Mouse (Mus musculus): ENCODE data around the gene Olfr1359. TPM values are rescaled to one million over a fixed set of nuclear protein-coding genes. Genes with fewer than 3 reads are reported as not detected.
"Not testable (repeated sequence)": the region's sequence is repeated elsewhere in the genome, so short reads cannot be mapped to it uniquely, and the experiment has no call there.

The Olfr1359 gene
- polyA plus RNA-seq (2017; shearing (Covaris generic)) = not detected

GRCm38 (mm10) chr13:21697811-21698210, at the start of gene Olfr1359:
Olfr1359 (plus strand) TSS chr13:21698111.
- no peak for ATAC-seq

- no peak for ATAC-seq
These were observed 34.6 kb upstream of the Olfr1359 start, which contains the start of gene Olfr1361 for GRCm38 (mm10) chr13:21663286-21663685. Olfr1361 (minus strand) TSS chr13:21663386.

- no peak for ATAC-seq
These were observed 20.6 kb upstream of the Olfr1359 start, which contains the start of gene Olfr1360 for GRCm38 (mm10) chr13:21677305-21677704. Olfr1360 (minus strand) TSS chr13:21677405.

DNA sequence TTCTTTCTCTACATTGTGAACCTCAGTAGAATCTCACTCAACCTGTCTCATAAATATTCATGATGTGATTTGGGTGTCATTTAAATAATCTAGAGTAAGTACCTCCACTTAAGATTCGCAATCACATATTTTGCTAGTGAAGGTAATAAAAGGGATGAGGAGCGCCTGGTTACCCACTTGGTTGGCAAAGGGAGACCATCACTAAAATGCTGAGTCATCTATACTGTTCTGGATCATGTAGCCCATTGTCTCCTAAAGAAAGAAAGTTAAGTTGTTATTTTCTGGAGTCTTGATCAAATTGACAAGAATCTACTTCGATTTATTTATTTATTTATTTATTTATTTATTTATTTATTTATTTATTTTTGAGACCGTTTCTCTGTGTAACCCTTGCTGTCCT, 8.8 kb downstream of the Olfr1359 start:
- ATAC-seq = no peak

DNA sequence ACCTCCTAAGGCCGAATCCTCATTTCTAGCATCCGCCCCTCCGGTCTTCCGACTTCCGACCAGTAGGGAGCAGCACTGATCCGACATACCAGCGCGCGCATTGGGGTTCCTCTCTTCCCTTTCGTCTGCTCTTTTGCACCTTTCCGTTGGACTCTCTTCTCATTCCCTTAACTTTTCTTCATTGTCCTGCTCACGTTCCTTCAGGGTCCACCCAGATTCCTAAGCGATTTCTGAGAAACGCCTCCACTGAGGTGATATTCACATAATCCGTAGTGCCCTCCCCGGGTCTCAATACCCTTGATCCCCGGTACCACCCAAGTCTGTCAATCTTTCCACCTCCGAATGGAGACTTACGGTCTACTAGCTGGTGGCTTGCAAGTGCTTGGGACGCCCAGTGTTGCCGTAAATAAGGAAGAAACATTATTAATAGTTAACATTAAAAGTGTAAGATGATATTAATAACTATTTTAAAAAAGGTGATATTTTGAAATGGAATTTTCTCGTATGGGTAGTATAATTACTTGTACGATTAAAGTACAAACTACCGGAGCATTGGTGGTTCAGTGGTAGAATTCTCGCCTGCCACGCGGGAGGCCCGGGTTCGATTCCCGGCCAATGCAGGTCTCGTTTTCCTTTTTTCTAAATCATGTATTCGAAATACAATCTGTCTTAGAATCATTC, 12.3 kb downstream of the Olfr1359 start:
- peak; percentile 67 for ATAC-seq

DNA sequence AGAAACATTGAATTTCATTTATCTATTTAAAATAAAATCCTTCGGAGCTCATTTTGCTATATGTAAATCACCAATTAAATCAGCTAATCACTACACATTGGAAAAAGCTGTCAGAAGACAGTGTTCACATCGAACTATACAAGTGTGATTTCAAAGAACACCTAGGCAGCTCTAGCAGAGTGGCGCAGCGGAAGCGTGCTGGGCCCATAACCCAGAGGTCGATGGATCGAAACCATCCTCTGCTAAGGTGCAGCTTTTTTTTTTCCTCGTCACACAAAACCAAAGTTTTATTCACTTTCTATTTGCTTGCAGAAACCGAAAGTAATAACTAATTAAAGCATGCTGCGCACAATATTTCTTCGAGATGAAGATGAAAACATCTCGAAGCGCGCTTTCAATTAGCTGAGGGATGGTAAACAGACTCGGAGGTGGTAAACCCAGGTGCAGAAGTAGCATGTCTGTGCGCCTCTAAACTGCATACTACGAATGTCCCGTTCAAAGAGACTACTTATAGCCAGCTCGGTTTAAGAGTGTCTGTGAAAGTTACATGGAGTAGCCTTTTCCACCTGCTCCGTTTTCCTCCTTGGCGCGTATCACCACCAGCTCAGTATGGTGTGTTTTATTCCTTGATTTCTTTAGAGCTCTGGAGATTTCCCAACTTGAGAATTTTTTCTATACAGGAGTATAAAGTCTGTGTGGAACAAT, 13.1 kb downstream of the Olfr1359 start:
- ATAC-seq = peak; percentile 72

GRCm38 (mm10) chr13:21711698-21712097, 13.8 kb downstream of the Olfr1359 start:
- ATAC-seq = no peak

DNA sequence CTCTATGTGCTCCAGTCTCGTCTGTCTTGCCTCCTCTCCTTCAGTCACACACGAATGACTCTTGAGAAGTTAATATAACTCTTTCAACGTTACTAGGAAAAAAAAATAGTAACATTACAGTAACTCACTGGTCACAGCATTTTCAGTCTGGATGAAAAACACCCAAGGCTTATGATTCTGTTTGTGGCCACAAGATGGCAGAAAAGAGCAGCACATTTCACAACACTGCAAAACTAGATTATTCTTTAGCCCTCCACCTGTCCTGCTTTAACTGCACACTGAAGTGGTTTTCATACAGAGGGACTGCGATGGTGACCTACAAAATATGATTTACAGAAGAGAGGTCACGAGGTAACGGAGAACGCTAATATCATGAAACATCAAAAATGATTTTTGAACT, 16.8 kb downstream of the Olfr1359 start:
- ATAC-seq = peak; percentile 16

GRCm38 (mm10) chr13:21715131-21715863, 17.4 kb downstream of the Olfr1359 start:
- ATAC-seq = no peak

- ATAC-seq = peak; percentile 87
These were observed 18.1 kb downstream of the Olfr1359 start, which contains the start of the genes Hist1h2bl and Hist1h2ai for GRCm38 (mm10) chr13:21715864-21716539. Hist1h2bl (minus strand) TSS chr13:21716143. Hist1h2ai (plus strand) TSS chr13:21716422.

- ATAC-seq = not testable (repeated sequence)
These were observed 18.9 kb downstream of the Olfr1359 start for GRCm38 (mm10) chr13:21716540-21717391.

GRCm38 (mm10) chr13:21717397-21718357, 19.8 kb downstream of the Olfr1359 start, which contains the start of gene Hist1h3h:
Hist1h3h (plus strand) TSS chr13:21717659.
- peak; percentile 58 for ATAC-seq

- no peak for ATAC-seq
These were observed 20.6 kb downstream of the Olfr1359 start for GRCm38 (mm10) chr13:21718381-21719080.

GRCm38 (mm10) chr13:21721107-21721756, 23.3 kb downstream of the Olfr1359 start:
- peak; percentile 6 for ATAC-seq

DNA sequence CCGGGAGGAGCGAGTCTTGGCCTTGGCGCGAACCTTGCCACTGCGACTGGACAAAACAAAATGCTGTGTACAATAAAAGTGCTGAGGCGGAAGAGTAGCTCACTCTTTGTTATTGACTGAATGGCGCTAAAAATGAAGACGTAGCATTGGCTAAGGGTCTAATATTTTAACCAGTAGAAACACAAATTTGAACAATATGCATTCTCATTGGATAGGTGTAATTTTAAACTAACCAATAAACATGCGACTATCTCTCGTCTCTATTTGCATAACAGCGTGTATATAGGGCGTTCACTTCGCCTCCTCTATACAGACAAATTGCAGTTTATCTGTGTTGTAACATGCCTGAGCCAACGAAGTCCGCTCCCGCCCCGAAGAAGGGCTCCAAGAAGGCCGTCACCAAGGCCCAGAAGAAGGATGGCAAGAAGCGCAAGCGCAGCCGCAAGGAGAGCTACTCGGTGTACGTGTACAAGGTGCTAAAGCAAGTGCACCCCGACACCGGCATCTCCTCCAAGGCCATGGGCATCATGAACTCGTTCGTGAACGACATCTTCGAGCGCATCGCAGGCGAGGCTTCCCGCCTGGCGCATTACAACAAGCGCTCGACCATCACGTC, 24.0 kb downstream of the Olfr1359 start, which contains the start of gene Hist1h2bm:
TSS of gene Hist1h2bm (plus strand) at position 288 of the 616 bp plus-strand sequence.
- ATAC-seq = peak; percentile 95

- ATAC-seq = no peak
These were observed 24.5 kb downstream of the Olfr1359 start for GRCm38 (mm10) chr13:21722373-21722925.

GRCm38 (mm10) chr13:21722993-21723836, 25.3 kb downstream of the Olfr1359 start:
- no peak for ATAC-seq

Measured in inflammation-experienced regulatory T-cells, adult 6 months (primary cell).